Mouse (Mus musculus) midbrain, embryonic 12.5 days (tissue): ENCODE measurements around the gene Ppfia2. TPM values are rescaled to one million over a fixed set of nuclear protein-coding genes. Genes with fewer than 3 reads are reported as not detected.
A peak's percentile ranks its signal among the peaks of the same experiment; 100 is the strongest.

Source experiments
- ATAC-seq: fragments of 200-750 bp; cut with Nextera tagmentation; 2 replicates; pipeline ENCODE4 v1.8.0; 2017; ENCODE audit warnings: low read depth, moderate TSS enrichment, moderate library complexity; ENCODE audit not compliant: low FRiP score
- H3K27ac ChIP-seq: fragments of 300-500 bp; sonication (generic); replicated peaks from 2 replicates; pipeline ENCODE4 v1.5.1; 2016; ENCODE audit warnings: mild to moderate bottlenecking
- H3K27me3 ChIP-seq: fragments of 300-500 bp; sonication (generic); 2 replicates; pipeline ENCODE4 v1.6.1; 2016; ENCODE audit warnings: mild to moderate bottlenecking
- H3K36me3 ChIP-seq: fragments of 300-500 bp; sonication (generic); 2 replicates; pipeline ENCODE4 v1.6.1; 2016
- H3K4me1 ChIP-seq: fragments of 300-500 bp; sonication (generic); 2 replicates; pipeline ENCODE4 v1.6.1; 2016
- H3K4me2 ChIP-seq: fragments of 300-500 bp; sonication (generic); replicated peaks from 2 replicates; pipeline ENCODE4 v1.6.1; 2016; ENCODE audit warnings: mild to moderate bottlenecking, moderate library complexity
- H3K4me3 ChIP-seq: fragments of 300-500 bp; sonication (generic); 2 replicates; pipeline ENCODE4 v1.5.1; 2016; ENCODE audit warnings: mild to moderate bottlenecking
- H3K9ac ChIP-seq: fragments of 300-500 bp; sonication (generic); replicated peaks from 2 replicates; pipeline ENCODE4 v1.6.1; 2016; ENCODE audit warnings: mild to moderate bottlenecking, moderate library complexity
- H3K9me3 ChIP-seq: fragments of 300-500 bp; sonication (generic); 2 replicates; pipeline ENCODE4 v1.6.1; 2016; ENCODE audit warnings: mild to moderate bottlenecking
- WGBS: fragments of 180-500 bp; shearing (Covaris S2); methylation state at CpG from one replicate; pipeline ENCODE4 v1.1.7; 2016; 5-methylcytosine and 5-hydroxymethylcytosine counted together
- polyA plus RNA-seq: library from polyadenylated mRNA; unstranded; fragments of >200 nt; fragmentation: Nextera tagmentation; extraction: Ambion mirVana; gene quantifications from 2 replicates; pipeline ENCODE4 v1.2.1, GENCODE M21; 2016

The Ppfia2 gene
- polyA plus RNA-seq, 1 experiment from 2014 or later = 10.1 TPM

DNA sequence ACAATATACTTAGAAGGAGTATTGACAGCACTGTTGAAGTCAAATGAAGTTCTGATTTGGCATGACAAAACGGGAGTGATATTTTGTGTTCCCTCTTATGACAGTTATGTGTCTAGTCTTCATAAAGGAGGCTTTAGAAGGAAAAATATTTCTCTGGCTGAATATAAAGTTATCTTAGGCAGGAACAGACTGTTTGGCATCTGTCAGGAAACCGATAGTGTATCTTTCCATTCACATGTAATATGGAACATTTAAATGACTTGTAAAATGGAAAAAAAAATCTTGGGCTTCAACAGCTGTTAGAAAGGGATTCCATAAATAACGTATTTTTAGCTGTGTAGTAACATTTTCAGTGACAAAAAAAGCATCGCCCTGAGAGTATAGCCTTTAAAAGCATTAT lies 400.1 kb downstream of the Ppfia2 start:
- H3K27ac ChIP-seq = no peak overlapping the region
- H3K36me3 ChIP-seq = no peaks in the 10 kb centered on the region
- no peaks in the 10 kb centered on the region for H3K9me3 ChIP-seq
- no peaks in the 10 kb centered on the region for H3K4me1 ChIP-seq
- no peak overlapping the region for H3K4me2 ChIP-seq
- no peak overlapping the region for H3K9ac ChIP-seq
- no peaks in the 10 kb centered on the region for H3K27me3 ChIP-seq
- no peak for ATAC-seq
- H3K4me3 ChIP-seq = no peak overlapping the region
- 88% methylated on average over 4 of the region's 4 CpGs for WGBS

GRCm38 (mm10) chr10:106871847-106872246 lies 401.7 kb downstream of the Ppfia2 start:
- no peak overlapping the region for H3K9ac ChIP-seq
- H3K36me3 ChIP-seq = no peaks in the 10 kb centered on the region
- H3K4me3 ChIP-seq = no peak overlapping the region
- no peaks in the 10 kb centered on the region for H3K4me1 ChIP-seq
- H3K9me3 ChIP-seq = no peaks in the 10 kb centered on the region
- WGBS = 89% methylated on average over 3 of the region's 3 CpGs
- H3K4me2 ChIP-seq = no peak overlapping the region
- no peak overlapping the region for H3K27ac ChIP-seq
- ATAC-seq = no peak
- no peaks in the 10 kb centered on the region for H3K27me3 ChIP-seq

- Histone ChIP-seq H3K4me3 (no peak overlapping the region), H3K27me3 (no peaks in the 10 kb centered on the region), H3K36me3 (no peaks in the 10 kb centered on the region), H3K9ac (no peak overlapping the region), H3K27ac (no peak overlapping the region), H3K9me3 (no peaks in the 10 kb centered on the region), H3K4me2 (no peak overlapping the region), H3K4me1 (no peaks in the 10 kb centered on the region)
- WGBS = 47% methylated on average over 1 of the region's 1 CpGs
- no peak for ATAC-seq
These were observed 402.6 kb downstream of the Ppfia2 start for GRCm38 (mm10) chr10:106872714-106873113.

DNA sequence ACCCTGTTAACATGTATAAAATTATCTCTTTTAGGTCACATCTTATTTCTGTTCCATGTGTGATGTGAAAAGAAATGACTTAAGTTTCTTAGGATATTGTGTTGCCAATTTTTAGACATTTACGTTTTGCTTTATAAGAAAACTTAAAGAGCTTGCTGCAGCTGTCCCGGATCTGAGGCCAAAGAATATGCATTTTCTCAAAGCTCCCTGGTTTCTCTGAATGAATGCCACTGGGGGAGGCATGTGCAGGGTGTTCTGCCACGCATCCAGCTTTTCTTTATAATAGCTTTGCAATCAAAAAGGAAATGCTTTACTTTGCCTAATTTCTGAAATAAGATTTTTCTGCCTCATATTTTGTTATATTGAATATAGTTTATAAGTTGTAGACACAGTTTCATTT lies 411.2 kb downstream of the Ppfia2 start:
- no peak for ATAC-seq
- Histone ChIP-seq H3K27ac (no peak overlapping the region), H3K9ac (no peak overlapping the region), H3K4me2 (no peak overlapping the region), H3K27me3 (no peaks in the 10 kb centered on the region), H3K4me1 (no peaks in the 10 kb centered on the region), H3K9me3 (no peaks in the 10 kb centered on the region), H3K36me3 (no peaks in the 10 kb centered on the region), H3K4me3 (no peak overlapping the region)
- WGBS = 28% methylated on average over 3 of the region's 3 CpGs

GRCm38 (mm10) chr10:106896351-106896750 lies 426.2 kb downstream of the Ppfia2 start:
- WGBS = 45% methylated on average over 13 of the region's 13 CpGs

GRCm38 (mm10) chr10:106910108-106910507 lies 440.0 kb downstream of the Ppfia2 start:
- H3K9ac ChIP-seq = no peak overlapping the region
- 68% methylated on average over 3 of the region's 3 CpGs for WGBS

More at GRCm38 (mm10) chr10:106896351-106896750, 426.2 kb downstream of the Ppfia2 start:
- Histone ChIP-seq H3K27ac (no peak overlapping the region), H3K4me1 (peaks cover 7% of the 10 kb centered on the region; the same call in 1 of the 2 replicates), H3K27me3 (no peaks in the 10 kb centered on the region), H3K4me3 (no peak overlapping the region), H3K9ac (no peak overlapping the region), H3K36me3 (no peaks in the 10 kb centered on the region), H3K4me2 (no peak overlapping the region; the same call in 1 of the 2 replicates), H3K9me3 (no peaks in the 10 kb centered on the region)
- peak; percentile 76 for ATAC-seq

GRCm38 (mm10) chr10:106913032-106913431 lies 442.9 kb downstream of the Ppfia2 start:
- Histone ChIP-seq H3K4me3 (no peak overlapping the region), H3K4me1 (no peaks in the 10 kb centered on the region), H3K4me2 (no peak overlapping the region), H3K27ac (no peak overlapping the region), H3K9me3 (no peaks in the 10 kb centered on the region), H3K27me3 (no peaks in the 10 kb centered on the region), H3K9ac (no peak overlapping the region), H3K36me3 (no peaks in the 10 kb centered on the region)
- 30% methylated on average over 2 of the region's 2 CpGs for WGBS
- ATAC-seq = peak; percentile 70; the same call in 1 of the 2 replicates

More at GRCm38 (mm10) chr10:106910108-106910507, 440.0 kb downstream of the Ppfia2 start:
- H3K27ac ChIP-seq = no peak overlapping the region
- H3K27me3 ChIP-seq = no peaks in the 10 kb centered on the region
- no peaks in the 10 kb centered on the region for H3K36me3 ChIP-seq
- H3K4me3 ChIP-seq = no peak overlapping the region
- no peaks in the 10 kb centered on the region for H3K4me1 ChIP-seq
- no peak overlapping the region for H3K4me2 ChIP-seq
- H3K9me3 ChIP-seq = no peaks in the 10 kb centered on the region
- no peak for ATAC-seq

- ATAC-seq = no peak
- Histone ChIP-seq H3K27ac (no peak overlapping the region), H3K27me3 (no peaks in the 10 kb centered on the region), H3K9me3 (no peaks in the 10 kb centered on the region), H3K36me3 (no peaks in the 10 kb centered on the region), H3K4me3 (no peak overlapping the region), H3K4me1 (no peaks in the 10 kb centered on the region), H3K4me2 (no peak overlapping the region), H3K9ac (no peak overlapping the region)
These were observed 444.1 kb downstream of the Ppfia2 start for GRCm38 (mm10) chr10:106914275-106914674.

DNA sequence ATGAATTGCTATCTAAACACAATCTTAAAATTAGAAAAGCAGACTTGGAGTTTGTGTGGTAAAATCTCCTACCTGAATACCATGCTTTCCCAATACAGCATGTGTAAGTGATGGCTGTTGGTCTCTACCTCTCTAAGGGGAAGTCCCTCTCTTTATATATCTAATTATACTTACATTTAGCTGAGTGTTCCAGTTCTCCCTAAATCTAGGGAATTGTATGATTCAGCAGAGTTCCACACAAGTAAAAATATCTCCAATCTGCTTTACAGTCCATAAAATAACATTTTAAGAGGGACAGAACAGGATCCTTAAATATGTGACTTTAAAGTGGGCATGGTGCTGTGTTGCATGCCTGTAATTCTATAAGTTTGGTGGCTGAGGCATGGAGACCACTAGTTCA lies 444.7 kb downstream of the Ppfia2 start:
- Histone ChIP-seq H3K9me3 (no peaks in the 10 kb centered on the region), H3K27ac (no peak overlapping the region), H3K4me1 (no peaks in the 10 kb centered on the region), H3K4me2 (no peak overlapping the region), H3K9ac (no peak overlapping the region), H3K4me3 (no peak overlapping the region), H3K36me3 (no peaks in the 10 kb centered on the region), H3K27me3 (no peaks in the 10 kb centered on the region)
- ATAC-seq = no peak

DNA sequence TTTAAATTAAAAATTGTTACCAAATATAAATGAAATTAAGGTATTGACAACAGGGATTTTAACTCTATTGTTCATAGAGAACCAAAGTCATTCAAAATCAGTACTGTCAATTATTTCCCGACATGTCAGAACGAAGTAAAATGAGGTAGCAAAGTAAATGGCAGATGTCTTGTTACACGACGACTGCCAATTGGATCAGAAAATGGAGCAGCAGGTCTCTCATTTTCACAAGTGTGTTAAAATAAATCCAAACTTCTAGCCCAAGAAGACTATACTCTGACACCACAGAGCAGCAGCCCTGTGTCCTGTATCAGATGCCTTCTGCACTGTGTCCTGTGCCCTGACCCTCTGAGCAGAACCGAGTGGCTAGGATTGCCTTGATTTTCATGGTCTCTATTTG lies 454.2 kb downstream of the Ppfia2 start:
- no peak overlapping the region for H3K4me3 ChIP-seq
- H3K27me3 ChIP-seq = no peaks in the 10 kb centered on the region
- no peak overlapping the region for H3K9ac ChIP-seq
- no peak overlapping the region for H3K27ac ChIP-seq
- WGBS = 89% methylated on average over 5 of the region's 5 CpGs
- H3K4me2 ChIP-seq = no peak overlapping the region
- peaks cover 6% of the 10 kb centered on the region for H3K4me1 ChIP-seq
- H3K9me3 ChIP-seq = no peaks in the 10 kb centered on the region
- no peak for ATAC-seq
- H3K36me3 ChIP-seq = 0 out of 2 replicates have a peak, but pooled peaks cover 3% of the 10 kb centered on the region

GRCm38 (mm10) chr10:106924798-106925197 lies 454.7 kb downstream of the Ppfia2 start:
- Histone ChIP-seq H3K4me3 (no peak overlapping the region), H3K9ac (no peak overlapping the region), H3K9me3 (no peaks in the 10 kb centered on the region), H3K27me3 (no peaks in the 10 kb centered on the region), H3K4me2 (no peak overlapping the region), H3K27ac (no peak overlapping the region), H3K4me1 (peaks cover 6% of the 10 kb centered on the region), H3K36me3 (0 out of 2 replicates have a peak, but pooled peaks cover 3% of the 10 kb centered on the region)
- 92% methylated on average over 3 of the region's 3 CpGs for WGBS
- ATAC-seq = 0 out of 2 replicates have a peak, but pooled peaks have one; percentile 24

DNA sequence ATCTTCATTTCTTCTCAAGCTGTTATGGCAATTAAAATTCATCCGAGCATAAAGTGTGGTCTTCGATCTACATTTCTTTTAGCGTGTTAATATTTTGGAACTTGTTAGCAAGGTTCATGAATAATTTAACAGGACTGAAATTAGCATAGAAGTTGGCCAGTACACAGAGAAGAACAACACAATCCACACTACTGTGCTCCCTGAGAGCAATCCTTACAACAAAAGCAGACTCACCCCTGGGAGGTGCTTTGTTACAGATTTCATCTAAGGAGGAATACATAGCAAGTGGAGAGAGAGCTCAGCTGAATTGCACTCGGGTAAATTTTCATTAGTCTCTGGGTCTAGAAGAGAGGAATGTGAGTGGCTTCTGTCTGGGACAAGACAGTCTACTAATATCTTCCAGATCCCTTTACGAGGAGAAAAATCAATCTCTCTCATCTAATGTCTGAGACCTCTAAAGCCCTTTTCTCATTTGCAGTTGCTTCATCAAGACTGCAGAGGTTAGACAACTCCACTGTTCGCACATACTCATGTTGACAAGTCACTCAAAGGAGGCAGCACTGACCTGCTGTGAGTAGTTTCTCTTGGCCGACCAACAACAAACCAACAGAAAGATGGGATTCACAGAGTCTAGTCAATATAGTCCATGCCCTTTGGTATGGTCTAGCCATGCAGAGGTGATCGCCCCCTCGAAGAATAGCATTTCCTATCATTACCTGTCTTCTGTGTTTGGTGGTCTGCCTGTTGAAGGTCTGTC lies 458.6 kb downstream of the Ppfia2 start:
- peak; percentile 82 for ATAC-seq
- H3K36me3 ChIP-seq = 0 out of 2 replicates have a peak, but pooled peaks cover 3% of the 10 kb centered on the region
- H3K9me3 ChIP-seq = no peaks in the 10 kb centered on the region
- peaks cover 6% of the 10 kb centered on the region for H3K4me1 ChIP-seq
- no peak overlapping the region for H3K27ac ChIP-seq
- H3K4me2 ChIP-seq = no peak overlapping the region
- H3K4me3 ChIP-seq = no peak overlapping the region
- H3K27me3 ChIP-seq = no peaks in the 10 kb centered on the region
- 49% methylated on average over 9 of the region's 9 CpGs for WGBS
- no peak overlapping the region for H3K9ac ChIP-seq
